Mouse (Mus musculus) left cerebral cortex, postnatal 4 days (tissue): ENCODE results near the gene Prtn3. TPM values are rescaled to one million over a fixed set of nuclear protein-coding genes. Genes with fewer than 3 reads are reported as not detected.

ENCODE experiments used
- DNase-seq: peaks from one replicate; pipeline ENCODE4 v3.0.0-alpha.2; 2022
- intact Hi-C: fragments of 180-260 bp; cut with DNase I; formaldehyde crosslinking; loops from one replicate; pipeline ENCODE4 v1.15.1; 2025
- total RNA-seq, 2 experiments: library from RNA; stranded (reverse); gene quantifications; 2 replicates each; pipeline ENCODE4 v1.2.3; 2021

Gene Prtn3
- total RNA-seq, 2 experiments from 2014 or later: 6.9 to 7.0 TPM

DNA sequence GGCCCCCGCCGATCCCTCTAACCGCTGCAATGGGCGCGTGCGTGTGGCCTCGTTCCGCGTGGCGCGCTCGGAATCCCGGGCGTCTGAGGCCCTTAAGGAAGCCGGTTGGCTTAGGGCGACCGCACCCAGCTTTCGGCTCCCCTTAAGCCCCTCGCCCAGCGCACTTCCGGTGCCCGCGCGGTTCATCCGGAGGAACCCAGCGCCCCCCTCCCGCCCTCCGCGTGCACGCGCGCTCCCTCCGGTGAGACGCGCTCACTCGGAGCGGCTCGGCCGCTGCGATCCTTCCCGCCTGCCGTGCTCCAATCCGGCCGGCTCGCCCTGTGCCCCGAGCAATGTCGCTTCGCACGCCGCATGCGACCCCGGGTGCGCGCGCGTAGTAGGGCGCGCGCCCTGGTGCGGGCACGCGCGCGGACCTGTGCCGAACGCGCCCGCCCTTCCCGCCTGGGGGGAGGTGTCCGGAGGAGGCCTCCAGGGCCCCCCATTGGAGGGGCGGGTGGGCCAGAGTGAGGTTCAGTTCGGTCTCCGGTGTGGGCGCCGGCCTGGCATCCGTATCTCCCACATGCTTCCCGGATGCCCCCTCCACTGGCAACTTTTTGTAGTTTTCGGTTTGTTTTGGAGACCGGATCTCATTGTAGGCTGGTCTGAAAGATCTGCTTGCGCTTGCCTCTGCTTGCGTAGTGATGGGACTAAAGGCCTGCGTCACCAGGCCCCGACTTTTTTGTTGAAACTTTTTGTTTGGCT lies 19.3 kb upstream of the Prtn3 start:
- peak; percentile 79 for DNase-seq
- intact Hi-C loops: no loop called here

DNA sequence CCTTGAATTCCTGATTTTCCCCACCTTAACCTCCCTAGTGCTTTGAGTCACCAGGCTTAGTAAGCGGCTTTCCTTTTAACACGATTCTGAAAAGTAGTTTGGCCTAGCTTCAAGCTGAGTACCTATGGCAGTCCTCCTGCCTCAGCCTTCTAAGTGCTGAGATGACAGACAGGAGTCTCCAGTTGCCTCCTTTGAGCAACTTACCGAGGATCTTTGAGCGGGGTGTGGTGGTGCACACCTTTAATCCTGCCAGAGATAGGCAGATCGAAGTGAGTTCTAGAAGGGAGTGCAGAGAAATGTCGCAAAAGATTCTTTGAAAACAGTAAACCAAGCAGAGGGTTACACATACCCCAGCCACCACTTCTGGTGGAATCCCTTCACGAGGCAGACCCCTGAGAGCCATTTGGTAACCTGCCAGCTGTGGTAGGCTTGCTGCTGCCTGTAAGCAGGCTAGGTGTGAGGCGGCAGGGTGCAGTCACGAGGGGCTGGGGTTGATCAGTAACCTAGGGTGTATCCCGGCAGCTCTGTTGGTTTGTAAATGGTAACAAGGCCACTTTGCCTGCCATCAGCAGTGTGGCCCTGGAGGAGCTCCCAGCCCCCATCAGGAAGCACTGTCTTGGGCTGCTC lies 18.6 kb upstream of the Prtn3 start:
- peak; percentile 60 for DNase-seq
- intact Hi-C loops: no loop called here

DNA sequence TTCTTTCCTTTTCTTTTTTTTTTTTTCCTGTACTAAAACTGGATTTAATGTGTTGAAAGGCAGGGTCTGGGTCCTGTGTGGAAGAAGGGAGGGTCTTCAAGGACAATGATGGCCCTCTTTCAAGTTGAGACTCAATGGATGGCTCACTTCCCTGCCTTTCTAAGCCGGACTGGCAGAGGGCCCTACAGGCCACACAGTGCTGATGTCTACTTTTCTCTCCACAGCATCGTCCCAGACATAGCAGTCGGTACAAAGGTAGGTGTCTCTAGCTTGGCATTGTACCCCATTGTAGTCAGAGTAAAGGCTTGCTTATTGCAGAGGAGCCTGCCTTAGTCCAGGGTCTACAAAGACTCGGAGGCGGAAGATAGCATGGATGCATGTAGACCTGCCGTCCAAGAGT lies 18.0 kb upstream of the Prtn3 start:
- no peak for DNase-seq
- intact Hi-C loops: no loop called here

DNA sequence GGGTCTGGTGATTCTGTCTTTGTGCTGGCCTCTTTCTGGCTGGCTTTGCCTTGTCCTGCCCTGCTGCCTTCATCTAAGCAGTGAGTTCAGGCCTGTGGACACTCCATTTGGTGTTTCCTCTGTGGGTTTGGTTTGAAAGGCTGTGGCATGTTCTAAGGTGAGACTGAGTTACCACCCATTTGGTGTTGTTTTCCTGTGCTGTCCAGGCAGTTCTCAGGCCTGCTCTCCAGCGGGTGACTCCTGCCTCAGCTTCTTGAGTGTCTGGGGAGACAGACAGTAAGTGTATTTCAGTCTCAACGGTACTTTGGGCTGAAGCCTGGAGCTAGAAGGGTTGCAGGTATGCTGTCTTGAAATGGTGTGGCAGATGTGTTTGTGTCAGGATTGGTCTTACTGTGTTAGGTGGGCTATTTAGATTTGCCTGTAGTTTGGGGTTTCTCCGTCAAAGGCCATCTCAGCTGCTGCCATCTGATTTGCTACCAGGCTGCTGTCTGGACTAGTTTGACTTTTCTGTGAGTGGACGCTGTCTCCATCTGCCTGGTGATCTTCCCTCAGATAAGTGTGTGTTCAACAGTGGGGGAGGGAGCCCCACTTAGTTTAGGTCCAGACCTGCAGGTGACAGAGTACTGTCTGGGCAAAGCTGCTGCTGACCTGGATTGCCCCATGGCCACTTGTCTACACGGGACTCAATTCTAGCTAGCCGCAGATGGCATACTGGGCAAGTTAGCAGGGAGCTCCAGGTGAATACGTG lies 17.4 kb upstream of the Prtn3 start:
- intact Hi-C loops: no loop called here
- no peak for DNase-seq

DNA sequence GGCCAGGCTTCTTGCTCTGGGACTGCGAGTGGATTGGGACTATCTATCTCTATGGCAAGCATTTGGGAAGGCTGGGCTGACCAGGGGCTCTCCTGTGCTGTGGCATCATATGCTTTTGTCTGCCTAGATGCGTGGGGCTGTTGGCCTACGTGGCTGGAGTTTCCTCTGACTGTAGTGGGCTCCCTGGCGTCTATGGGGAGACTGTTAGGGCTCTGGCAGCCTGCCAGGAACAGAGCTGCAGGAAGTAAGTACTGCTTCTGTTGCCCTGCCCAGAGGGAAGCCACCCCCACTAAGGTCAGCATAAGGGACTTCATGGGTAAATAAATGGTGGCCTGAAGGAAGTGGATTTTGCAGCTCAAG lies 16.8 kb upstream of the Prtn3 start:
- intact Hi-C loops: no loop called here
- DNase-seq: peak; percentile 71

DNA sequence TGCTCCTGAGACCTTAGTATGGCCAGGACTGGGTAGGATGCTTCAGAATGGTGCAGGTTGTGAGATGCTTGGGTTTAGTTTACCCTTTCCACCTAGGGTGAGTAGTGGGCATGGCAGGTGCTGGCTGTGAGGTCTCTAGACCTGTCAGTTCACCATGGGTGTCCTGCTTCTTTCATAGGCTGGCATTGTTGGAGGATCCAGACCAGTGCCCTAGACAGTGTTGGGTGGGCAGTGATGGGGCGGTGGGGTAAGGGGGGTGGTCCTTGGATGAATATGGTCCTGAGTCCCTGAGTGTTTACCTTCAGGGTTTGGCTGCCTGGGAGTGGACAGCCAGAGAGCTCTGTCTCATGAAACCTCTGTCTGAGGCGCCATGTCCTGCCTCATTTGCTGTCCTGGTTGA lies 16.4 kb upstream of the Prtn3 start:
- no peak for DNase-seq
- intact Hi-C loops: no loop called here

DNA sequence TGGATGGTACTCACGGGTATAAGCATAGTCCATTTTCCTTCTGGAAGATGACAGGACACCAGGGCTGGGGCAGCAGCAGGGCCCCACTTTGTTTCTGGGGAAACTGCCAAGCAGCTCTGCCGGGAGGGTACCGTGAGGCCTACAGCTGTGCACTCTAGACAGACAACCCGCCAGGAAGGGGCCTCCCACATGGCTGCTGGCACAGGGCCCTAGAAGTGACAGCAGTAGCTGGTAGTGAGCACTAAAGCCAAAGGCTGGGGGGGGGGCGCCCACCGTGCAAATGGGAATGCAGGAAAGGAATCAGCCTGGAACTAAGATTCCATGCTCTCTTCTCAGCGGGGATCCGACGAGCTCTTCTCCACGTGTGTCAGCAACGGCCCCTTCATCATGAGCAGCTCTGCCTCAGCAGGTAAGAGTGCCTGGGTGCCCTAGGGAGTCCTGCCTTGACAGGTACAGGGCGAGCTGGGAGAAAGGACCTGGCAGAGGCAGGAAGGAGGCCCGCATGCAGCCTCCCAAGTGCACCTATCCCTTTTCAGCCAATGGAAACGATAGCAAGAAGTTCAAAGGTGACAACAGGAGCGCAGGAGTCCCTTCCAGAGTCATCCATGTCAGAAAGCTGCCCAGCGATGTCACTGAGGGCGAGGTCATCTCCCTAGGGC lies 15.7 kb upstream of the Prtn3 start:
- DNase-seq: peak; percentile 97
- intact Hi-C loops: no loop called here

DNA sequence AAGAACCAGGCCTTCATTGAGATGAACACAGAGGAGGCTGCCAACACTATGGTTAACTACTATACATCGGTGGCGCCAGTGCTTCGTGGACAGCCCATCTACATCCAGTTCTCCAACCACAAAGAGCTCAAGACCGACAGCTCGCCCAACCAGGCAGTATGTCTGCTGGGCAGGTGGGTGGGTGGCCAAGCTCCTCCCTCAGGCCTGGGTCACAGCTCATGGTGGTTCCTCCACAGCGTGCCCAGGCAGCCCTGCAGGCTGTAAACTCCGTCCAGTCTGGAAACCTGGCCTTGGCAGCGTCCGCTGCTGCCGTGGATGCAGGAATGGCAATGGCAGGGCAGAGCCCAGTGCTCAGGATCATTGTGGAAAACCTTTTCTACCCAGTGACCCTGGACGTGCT lies 15.2 kb upstream of the Prtn3 start:
- DNase-seq: no peak

DNA sequence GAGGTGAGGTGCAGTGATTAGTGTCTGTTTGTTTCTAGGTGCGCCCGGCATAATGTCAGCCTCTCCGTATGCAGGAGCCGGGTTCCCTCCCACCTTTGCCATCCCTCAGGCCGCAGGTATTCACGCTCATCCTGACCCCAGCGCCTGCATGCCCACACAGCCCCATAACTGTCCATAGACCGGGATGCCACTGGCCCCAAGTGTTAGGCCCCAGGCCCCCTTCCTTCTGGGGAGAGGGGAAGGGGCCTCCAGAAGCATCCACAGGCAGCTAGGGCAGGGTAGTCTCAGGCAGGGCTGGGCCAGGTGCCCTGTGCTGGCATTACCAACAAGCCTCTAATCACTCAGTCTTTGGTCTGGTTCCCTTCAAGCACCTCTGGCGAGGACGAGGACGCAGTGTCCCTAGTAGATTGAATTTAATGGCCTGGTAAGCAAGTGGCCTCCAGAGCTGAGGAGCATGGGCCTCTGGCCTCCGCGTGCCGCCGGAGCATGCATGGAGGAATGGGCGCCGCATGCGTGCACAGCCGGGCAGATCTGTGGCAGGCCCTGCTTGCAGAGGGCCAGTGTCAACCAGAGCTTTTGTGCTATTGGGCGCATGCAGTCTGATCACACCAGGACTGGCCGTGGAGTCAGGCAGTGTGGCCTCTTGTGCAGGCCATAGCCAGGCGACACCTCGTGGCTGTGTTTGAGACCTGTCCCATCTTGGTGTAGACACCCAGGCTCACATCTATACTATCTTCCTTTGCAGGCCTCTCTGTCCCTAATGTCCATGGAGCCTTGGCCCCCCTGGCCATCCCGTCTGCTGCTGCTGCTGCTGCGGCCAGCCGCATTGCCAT lies 14.0 kb upstream of the Prtn3 start:
- DNase-seq: no peak
- intact Hi-C loops: no loop called here

More for the DNA sequence above, 15.2 kb upstream of the Prtn3 start:
- intact Hi-C loops: no loop called here

DNA sequence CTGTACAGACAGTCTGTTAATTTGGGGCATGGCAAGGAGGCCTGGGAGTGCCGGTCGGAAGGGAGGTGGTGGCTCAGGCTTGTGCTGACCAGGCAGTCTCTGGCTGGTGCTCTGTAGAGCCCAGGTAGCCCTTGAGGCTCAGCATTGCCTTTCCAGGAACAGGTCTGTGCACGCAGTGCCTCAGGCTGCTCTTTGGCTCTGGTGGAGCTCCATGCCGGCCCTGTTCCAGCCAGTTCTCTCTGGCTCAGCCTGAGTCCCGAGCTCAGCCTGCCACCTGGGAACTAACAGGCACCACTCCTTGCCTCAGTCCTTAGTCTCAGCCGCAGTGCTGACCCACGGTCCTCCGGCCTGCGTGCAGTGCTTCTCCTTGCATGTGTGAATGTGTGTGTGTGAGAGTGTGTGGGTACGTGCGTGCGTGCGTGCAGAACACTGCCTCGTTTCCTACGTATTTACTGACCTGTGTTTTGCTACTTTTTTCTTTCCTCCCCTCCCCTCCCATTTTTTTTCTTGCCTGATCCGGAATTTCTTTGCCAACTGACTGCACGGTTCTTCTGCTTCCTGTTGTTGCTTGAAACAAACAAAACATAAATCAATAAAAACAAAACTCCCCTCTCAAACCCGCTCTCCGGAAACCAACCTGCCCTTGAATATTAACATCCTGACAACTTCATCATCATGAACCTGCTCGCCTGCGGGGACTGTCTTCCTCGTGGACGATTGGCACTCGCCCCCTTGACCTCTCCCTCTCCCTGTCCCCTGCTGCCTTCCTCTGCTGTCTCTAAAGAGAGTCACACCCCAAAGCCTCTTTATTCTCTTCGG lies 12.8 kb upstream of the Prtn3 start:
- intact Hi-C loops: no loop called here
- DNase-seq: no peak

DNA sequence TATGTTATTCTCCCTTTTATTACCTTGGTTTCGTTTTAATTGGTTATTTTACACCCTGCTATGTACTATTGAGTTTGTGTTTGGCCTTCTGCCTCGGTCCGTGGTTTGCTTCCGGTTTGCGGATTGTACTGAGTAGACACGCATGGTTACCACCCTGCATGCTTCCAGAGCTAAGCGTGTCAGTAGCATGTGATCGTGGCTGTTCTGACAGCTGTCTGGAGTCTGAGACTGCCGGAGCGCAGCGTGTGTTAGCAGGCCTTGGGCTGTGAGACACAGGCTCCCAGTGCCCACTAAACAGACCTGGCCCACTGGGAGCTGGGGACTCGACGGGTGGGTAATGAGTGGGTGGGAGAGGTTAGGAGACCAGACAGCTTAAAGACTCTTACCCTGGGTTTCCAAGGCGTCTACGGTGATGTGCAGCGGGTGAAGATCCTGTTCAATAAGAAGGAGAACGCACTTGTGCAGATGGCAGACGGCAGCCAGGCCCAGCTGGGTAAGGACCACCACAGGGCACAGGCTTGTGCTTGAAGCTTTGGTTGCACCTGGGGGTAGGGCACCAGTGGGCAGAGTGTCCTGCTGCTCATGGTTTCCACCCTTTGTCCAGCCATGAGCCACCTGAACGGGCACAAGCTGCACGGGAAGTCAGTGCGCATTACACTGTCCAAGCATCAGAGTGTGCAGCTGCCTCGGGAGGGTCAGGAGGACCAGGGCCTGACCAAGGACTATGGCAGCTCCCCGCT lies 12.1 kb upstream of the Prtn3 start:
- intact Hi-C loops: no loop called here
- no peak for DNase-seq

DNA sequence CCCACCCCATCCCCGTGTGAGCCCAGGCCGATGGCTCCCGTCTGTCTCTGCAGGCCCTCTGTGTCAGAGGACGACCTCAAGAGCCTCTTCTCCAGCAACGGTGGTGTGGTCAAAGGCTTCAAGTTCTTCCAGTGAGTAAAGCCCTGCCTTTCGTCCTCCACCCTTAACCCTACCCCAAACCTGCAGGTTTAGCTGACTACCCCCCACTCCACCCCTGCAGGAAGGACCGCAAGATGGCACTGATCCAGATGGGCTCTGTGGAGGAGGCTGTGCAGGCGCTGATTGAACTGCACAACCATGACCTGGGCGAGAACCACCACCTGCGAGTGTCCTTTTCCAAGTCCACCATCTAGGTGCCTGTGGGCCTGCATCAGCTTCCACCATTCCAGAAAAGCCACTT lies 11.4 kb upstream of the Prtn3 start:
- intact Hi-C loops: no loop called here
- no peak for DNase-seq

DNA sequence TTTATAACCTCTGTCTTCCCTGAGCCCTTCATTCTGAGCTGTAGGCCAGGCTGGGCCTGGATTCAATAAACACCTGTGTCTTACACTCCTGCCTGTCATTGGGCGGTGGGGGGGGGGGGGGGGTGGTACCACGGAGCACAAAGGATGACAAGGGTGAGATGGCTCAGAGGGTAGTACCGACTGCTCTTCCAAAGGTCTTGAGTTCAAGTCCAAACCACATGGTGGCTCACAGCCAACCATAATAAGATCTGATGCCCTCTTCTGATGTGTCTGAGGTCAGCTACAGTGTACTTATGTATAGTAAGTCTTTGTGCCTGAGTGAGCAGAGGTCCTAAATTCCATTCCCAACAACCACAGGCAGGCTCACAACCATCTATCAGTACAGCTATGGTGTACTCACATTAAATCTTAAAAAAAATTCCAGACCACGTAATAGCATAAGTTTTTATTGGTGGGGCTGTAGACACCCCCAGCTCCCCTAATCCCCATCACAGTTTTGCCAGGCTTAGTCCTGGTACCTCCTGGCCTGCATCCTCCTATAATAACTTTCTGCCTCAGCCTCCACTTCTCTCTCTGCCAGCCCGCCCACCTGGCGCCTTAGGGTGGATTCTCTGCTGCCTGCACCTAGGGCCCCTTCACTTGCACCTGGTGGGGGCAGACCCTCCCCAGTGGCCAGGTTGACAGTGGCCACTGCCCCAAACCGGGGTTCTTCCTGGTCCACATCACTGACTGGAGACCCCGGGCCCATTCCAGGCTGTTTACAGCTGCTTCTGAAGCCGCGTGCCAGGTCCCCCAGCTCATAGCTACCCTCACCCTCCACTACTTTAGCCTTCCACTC lies 9.7 kb upstream of the Prtn3 start:
- DNase-seq: no peak
- intact Hi-C loops: no loop called here

DNA sequence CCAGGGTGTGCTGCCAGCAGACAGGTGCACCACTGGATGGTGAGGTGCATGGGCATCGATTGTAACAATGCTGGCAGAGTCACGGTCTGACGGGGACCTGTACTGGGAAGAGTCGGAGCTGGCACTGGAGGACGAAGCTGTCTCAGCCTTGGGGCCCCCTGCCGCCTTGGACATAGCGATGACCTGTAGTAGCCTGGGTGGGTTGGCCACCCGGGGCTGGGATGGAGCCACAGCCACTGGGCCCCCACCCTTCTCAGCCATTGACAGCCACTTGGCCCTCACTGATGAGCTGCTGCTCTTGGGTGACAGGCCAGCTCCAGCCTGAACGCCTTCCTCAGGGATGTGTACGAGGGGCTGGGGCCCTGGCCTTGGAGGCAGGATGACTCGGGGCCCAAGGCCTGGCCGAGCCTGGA lies 9.1 kb upstream of the Prtn3 start:
- intact Hi-C loops: no loop called here
- no peak for DNase-seq

DNA sequence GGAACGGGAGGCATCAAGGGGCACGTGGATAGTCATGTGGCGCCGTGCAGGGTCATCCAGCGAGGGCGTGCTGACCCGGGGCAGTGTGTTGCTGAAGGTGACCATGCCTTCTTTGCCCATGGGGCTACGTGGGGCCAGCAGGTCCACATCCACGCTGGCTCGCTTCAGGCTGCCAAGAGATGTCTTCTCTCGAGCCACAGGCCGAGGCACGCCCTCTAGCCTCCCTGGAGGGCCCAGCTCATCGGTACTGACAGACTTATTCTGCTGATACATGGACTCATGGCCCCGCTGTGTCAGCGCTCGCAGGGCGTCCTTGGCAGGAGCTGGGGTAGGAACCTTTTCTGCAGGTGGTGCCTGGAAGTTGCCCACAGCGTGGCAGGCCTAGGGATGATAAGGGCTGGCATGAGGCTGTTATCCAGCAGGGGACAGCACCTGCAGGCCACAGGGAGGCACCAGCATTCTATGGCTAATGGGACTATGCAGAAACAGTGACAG lies 8.4 kb upstream of the Prtn3 start:
- DNase-seq: no peak
- intact Hi-C loops: no loop called here

DNA sequence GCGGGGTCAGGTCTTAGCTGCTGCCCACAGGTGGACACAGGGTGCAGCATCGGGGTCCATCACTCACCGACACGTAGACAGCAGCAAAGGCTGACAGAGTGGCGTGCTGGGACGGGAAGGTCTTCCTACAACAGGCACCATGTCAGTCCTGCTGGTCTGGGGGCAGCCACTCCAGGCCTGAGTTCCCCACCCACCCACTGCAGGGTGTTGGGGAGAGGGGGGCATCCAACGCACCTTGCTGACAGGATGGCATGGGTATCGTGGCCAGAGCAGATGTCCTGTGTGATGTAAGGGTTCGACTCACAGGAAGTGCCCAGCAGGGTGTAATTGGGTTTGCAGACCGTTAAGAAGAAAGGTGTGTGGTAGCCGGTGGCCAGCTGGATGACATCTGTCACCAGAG lies 7.7 kb upstream of the Prtn3 start:
- intact Hi-C loops: no loop called here
- no peak for DNase-seq

DNA sequence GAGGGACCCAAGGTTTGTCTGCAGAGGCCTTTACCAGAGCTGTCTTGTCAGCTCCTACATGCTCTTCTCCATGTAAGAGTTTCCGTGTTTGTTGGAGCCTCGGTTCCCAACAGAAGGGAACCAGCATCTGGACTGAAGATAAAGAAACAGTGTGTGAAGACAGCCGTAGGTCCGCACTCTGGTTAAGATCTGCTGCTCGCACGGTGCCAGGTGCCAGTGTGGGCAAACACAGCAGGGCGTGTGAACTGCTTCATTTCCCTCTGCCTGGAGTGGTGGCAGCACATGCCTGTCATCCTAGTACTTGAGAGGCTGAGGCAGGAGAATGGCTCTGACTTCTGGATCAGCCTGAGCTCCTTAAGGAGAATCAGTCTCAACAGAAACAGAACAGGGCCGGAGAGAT lies 2.4 kb upstream of the Prtn3 start:
- no peak for DNase-seq
- intact Hi-C loops: no loop called here

DNA sequence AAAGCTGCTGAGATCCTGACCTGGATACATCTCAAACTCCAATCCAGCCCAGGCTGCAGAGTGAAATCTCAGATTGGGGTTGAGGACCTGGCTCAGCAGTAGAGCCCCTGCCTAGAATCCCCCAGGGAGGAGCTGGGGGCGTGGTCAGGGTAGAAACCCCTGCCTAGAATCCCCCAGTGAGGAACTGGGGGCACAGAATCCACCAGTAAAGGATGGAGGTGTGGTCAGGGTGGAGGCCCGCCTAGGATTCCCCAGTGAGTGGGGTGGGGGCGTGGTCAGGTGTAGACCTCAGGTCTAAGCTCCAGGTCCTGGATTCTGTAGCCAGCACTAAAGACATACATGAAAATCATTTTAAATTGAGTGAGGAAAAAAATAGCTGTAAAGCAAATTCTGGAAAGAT lies 1.4 kb upstream of the Prtn3 start:
- intact Hi-C loops: no loop called here

More for the DNA sequence above, 1.4 kb upstream of the Prtn3 start:
- no peak for DNase-seq
